Mouse (Mus musculus) G1E-ER4 (cell line): ENCODE data around the gene Scube3. TPM values are rescaled to one million over a fixed set of nuclear protein-coding genes. Genes with fewer than 3 reads are reported as not detected.

Experiments
- GATA1 ChIP-seq: IDR thresholded peaks from one replicate; pipeline ENCODE4 v1.8.0; 2012; ENCODE audit warnings: low read length, inconsistent platforms
- polyA plus RNA-seq: library from polyadenylated mRNA; stranded (reverse); fragments of >175 nt; gene quantifications from 2 replicates; pipeline ENCODE4 v1.2.3, GENCODE M21; 2012

The Scube3 gene
- polyA plus RNA-seq, 1 experiment = not detected

DNA sequence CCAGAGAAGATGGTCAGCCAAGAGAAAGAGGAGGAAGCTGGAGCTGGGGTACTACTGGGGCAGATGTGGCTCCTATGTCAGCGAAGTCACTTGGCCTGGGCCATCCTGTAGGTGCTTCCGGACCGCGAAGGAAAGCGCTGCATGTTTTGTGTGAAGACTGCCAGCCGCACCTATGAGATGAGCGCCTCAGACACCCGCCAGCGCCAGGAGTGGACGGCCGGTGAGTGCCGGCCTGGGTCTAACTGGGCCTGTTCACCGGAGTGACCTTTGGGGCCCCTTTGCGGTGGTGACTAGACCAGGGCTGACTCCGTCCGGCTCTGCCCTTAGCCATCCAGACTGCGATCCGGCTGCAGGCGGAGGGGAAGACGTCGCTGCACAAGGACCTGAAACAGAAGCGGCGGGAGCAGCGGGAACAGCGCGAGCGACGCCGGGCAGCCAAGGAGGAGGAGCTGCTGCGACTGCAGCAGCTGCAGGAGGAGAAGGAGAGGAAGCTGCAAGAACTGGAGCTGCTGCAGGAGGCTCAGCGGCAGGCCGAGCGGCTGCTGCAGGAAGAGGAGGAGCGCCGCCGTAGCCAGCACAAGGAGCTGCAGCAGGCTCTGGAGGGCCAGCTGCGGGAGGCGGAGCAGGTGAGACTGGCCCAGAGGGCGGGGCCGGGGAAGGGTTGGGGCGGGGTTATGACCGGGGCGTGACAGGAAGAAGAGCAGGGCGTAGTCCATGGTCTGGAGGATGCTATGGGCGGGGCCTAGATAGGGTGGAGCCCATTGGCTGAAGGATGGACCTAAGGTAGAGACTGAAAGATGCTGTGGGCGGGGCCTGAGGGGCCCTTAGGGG is 81.8 kb downstream of the Scube3 start:
- TF ChIP-seq GATA1 = no peak

Other genes starting within 250 kb of the Scube3 start
- 11.1 and 13.2 TPM in 2 replicates for gene Anks1, start 232.8 kb upstream of the Scube3 start, polyA plus RNA-seq
- gene Taf11, start 232.3 kb upstream of the Scube3 start, polyA plus RNA-seq = 42.7 and 57.3 TPM in 2 replicates
- not detected in 2 replicates for gene Tcp11, start 61.5 kb upstream of the Scube3 start, polyA plus RNA-seq
- gene Zfp523, start 35.0 kb downstream of the Scube3 start, polyA plus RNA-seq = 60.1 and 75.8 TPM in 2 replicates
- gene Def6, start 65.6 kb downstream of the Scube3 start, polyA plus RNA-seq = 370 and 454 TPM in 2 replicates
- gene Ppard, start 90.6 kb downstream of the Scube3 start, polyA plus RNA-seq = 58.7 and 61.9 TPM in 2 replicates
- gene Fance, start 171.4 kb downstream of the Scube3 start, polyA plus RNA-seq = 119 and 121 TPM in 2 replicates
- gene Rpl10a, start 186.3 kb downstream of the Scube3 start, polyA plus RNA-seq = 5,540 and 6,446 TPM in 2 replicates
- 4.6 and 4.7 TPM in 2 replicates for gene Tead3, start 208.7 kb downstream of the Scube3 start, polyA plus RNA-seq
- 0.29 and 0.31 TPM in 2 replicates for gene Tulp1, start 223.1 kb downstream of the Scube3 start, polyA plus RNA-seq